Mouse (Mus musculus) spleen, adult 2 months (tissue): Measurements from ENCODE around the gene Olfr160.

Source experiments
- CTCF ChIP-seq: fragments of 200-500 bp; IDR thresholded peaks from 2 replicates; pipeline ENCODE4 v1.5.1; 2011; ENCODE audit warnings: mild to moderate bottlenecking, inconsistent platforms; ENCODE audit not compliant: insufficient read depth, insufficient read length, insufficient replicate concordance; ENCODE audit errors: extremely low read depth
- POLR2A ChIP-seq: fragments of 200-500 bp; IDR thresholded peaks from 2 replicates; pipeline ENCODE4 v1.6.1; 2011; ENCODE audit warnings: low read depth, low read length, inconsistent platforms

DNA sequence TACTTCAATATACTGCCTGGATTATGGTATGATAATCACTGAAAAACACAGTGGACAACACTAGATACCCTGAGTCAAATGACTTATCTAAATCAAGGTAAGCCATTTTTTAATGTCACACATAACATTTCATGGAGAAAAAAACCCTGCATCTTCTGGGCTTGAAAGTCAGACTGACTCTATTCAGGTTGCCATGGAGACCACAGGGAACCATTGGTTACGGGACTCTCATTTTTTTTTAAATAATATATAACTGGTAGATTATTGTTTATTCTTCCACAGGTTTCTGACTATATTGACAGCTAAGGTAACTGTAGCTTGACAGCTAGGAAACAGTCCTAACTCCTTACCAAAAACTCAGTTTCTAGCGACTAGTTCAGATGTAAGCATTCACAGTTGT lies 35.4 kb upstream of the Olfr160 start:
- no peak for TF ChIP-seq CTCF
- TF ChIP-seq POLR2A, result no peak
